ENCODE assay signal across 7 mouse cellular contexts in the genomic region with DNA sequence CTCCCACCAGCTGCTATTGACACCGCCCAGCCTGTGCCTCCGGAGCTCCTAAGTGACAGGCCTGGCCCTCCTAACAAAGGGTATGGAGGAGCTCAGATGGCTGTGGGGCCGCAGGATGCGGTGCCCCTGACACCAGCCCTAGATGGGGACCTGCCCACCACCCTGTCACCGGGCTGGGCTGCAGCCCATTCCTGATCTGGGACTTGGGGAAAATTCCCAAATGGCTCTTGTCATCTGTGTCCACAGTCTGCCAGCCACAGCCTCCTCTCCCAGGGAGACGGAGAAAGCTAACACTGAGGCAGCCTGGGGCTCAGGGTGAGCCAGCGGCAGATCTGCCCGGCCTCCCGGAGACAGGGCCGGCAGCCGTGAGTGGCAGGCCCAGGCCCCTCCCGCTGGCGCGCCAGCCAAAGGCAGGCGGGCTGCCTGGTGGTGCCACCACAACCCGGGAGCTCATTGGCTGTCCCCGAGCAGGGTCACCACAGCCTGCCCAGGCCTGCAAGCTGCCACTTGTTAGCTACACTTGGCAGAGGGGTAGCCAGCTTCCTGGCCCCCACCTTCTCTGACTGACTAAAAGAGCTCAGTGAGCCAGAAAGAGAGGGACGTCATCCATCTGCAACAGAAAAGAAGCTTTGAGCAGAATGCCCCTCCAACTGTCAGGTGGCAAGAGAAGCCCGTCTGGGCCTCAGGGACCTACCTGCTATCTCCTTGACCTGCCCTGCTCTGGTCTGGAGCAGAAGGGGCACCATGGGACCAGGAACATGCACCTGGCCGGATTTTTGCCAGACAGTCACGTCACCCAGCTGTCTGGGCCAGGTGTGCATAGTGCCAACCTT. TPM values are rescaled to one million over a fixed set of nuclear protein-coding genes. Genes with fewer than 3 reads are reported as not detected.
DNase-seq lines count a peak whose midpoint lies in the region; ATAC-seq lines count a peak whose summit lies in the region.

No protein-coding gene starts in this region.

- intact Hi-C loops in gastrocnemius, postnatal 36 days (cut with DNase I) = no loop called here
- intact Hi-C loops in left cerebral cortex, postnatal 36 days (cut with DNase I) = loop anchor here (10.0 kb wide), 1 partner anchor 215 kb away; no protein-coding TSS in a partner anchor

- 12% methylated on average over 21 of the region's 21 CpGs for WGBS in intestine, embryonic 16.5 days
- whole genome bisulfite sequencing in midbrain, embryonic 10.5 days = 8% methylated on average over 21 of the region's 21 CpGs

- peaks cover 9% of the 10 kb centered on the region; the same call in 1 of the 2 replicates for H3K36me3 ChIP-seq in intestine, embryonic 16.5 days (ENCODE audit: control insufficient read depth, insufficient read depth, low read length)
- peaks cover 35% of the 10 kb centered on the region for H3K36me3 ChIP-seq in midbrain, embryonic 10.5 days

- H3K27me3 ChIP-seq in intestine, embryonic 16.5 days (replicated peaks; ENCODE audit: control insufficient read depth, insufficient read depth, low read length) = no peaks in the 10 kb centered on the region
- no peaks in the 10 kb centered on the region for H3K27me3 ChIP-seq in midbrain, embryonic 10.5 days (ENCODE audit: low read depth, poor library complexity, severe bottlenecking)

- peaks cover 41% of the 10 kb centered on the region for H3K4me1 ChIP-seq in intestine, embryonic 16.5 days (ENCODE audit: control insufficient read depth, insufficient read depth, low read length)
- H3K4me1 ChIP-seq in midbrain, embryonic 10.5 days = peaks cover 91% of the 10 kb centered on the region

- peak; percentile 97 for ATAC-seq in intestine, embryonic 16.5 days

- H3K9ac ChIP-seq in intestine, embryonic 16.5 days (ENCODE audit: low read depth, low read length) = peak overlapping the region; percentile 71

- H3K27ac ChIP-seq in intestine, embryonic 16.5 days (ENCODE audit: low read length) = peak overlapping the region; percentile 97
- H3K27ac ChIP-seq in midbrain, embryonic 10.5 days (replicated peaks) = peak overlapping the region; percentile 92

- H3K4me2 ChIP-seq in intestine, embryonic 16.5 days (ENCODE audit: low read depth, low read length) = peak overlapping the region; percentile 43

- peak overlapping the region; percentile 4; the same call in 1 of the 2 replicates for H3K4me3 ChIP-seq in intestine, embryonic 16.5 days (ENCODE audit: low read length)
- H3K4me3 ChIP-seq in midbrain, embryonic 10.5 days = peak overlapping the region; percentile 42

- no peaks in the 10 kb centered on the region for H3K9me3 ChIP-seq in intestine, embryonic 16.5 days (ENCODE audit: control insufficient read depth, low read length)
- no peaks in the 10 kb centered on the region for H3K9me3 ChIP-seq in midbrain, embryonic 10.5 days (replicated peaks)

- peak; percentile 94 for DNase-seq in adrenal gland, adult 8-10 months
- peak; percentile 91 for DNase-seq in embryo, embryonic 10.5 days (ENCODE audit: low spot score)
- peak; percentile 63 to 75 for DNase-seq in gastrocnemius, postnatal 36 days
- peak; percentile 86 to 92 for DNase-seq in left cerebral cortex, postnatal 36 days (ENCODE audit: low spot score in 2 of 2)
- peak; percentile 89 for DNase-seq in midbrain, embryonic 10.5 days (ENCODE audit: low spot score)
- peak; percentile 86 for DNase-seq in spleen, adult 12 weeks (ENCODE audit: low spot score)

RNA-seq across cellular contexts. Expression of gene Dnajb12, which starts 20.2 kb away (rescaled TPM):
- 10 to 100 TPM; 59.3 to 67.0 (median 62.9) TPM for total RNA-seq in adrenal gland, adult 8-10 months (2022)
- 10 to 100 TPM; 54.7 to 61.2 TPM for total RNA-seq in gastrocnemius, postnatal 36 days (2021)
- polyA plus RNA-seq in intestine, embryonic 16.5 days (2015; fragmentation: Nextera tagmentation; extraction: Ambion mirVana) = 26.6 and 27.6 TPM in 2 replicates
- total RNA-seq in left cerebral cortex, postnatal 36 days (2021) = 10 to 100 TPM; 51.8 to 56.0 TPM
- polyA plus RNA-seq in midbrain, embryonic 10.5 days (2016; fragmentation: Nextera tagmentation; extraction: Ambion mirVana) = 27.3 and 27.6 TPM in 2 replicates

RNA-seq across cellular contexts. Expression of gene Ddit4, which starts 52.1 kb away (rescaled TPM):
- total RNA-seq in adrenal gland, adult 8-10 months (2022) = 10 to 100 TPM; 27.9 to 91.5 (median 34.7) TPM
- total RNA-seq in gastrocnemius, postnatal 36 days (2021) = 10 to 100 TPM; 18.2 to 39.3 TPM
- 28.6 and 33.1 TPM in 2 replicates for polyA plus RNA-seq in intestine, embryonic 16.5 days (2015; fragmentation: Nextera tagmentation; extraction: Ambion mirVana)
- 10 to 100 TPM; 33.5 to 58.5 TPM for total RNA-seq in left cerebral cortex, postnatal 36 days (2021)
- 31.8 and 31.9 TPM in 2 replicates for polyA plus RNA-seq in midbrain, embryonic 10.5 days (2016; fragmentation: Nextera tagmentation; extraction: Ambion mirVana)

Comparison
In these comparisons a context has a peak if more than half of its experiments do, and no peak if none do; other contexts are left out.
1. Peak in every context shown above with its lines: DNase-seq, ATAC-seq, H3K4me3 ChIP-seq and H3K27ac ChIP-seq.